Mouse (Mus musculus): ENCODE measurements around the gene Klhl21.

DNA sequence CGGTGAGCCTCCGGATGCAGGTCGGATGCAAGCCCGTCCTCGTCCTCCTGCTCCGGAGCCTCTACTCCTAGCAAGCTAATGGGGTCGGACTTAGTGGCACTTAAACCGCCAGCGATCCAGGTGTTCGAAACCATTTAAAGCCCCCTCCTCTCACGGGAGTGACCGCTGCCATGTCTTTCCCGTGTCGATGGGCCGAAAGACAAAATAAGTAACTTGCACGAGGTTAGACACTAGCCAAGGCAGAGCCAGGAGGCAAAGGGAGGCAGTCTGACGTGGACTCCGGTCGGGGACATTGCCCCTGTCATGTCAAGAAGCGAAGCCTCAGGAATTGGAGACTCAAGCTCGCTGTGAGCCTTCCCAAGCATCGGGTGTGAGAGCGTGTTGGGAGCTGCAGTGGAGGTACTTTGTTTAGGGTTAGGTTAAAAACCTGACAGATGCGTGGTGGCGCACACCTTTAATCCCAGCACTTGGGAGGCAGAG is 31.3 kb downstream of the Klhl21 start:
- TF ChIP-seq CTCF (IDR thresholded peaks at IDR 0.05; ENCODE audit: insufficient read depth, low read depth, low read length) (no peak), POLR2A (IDR thresholded peaks at IDR 0.05; ENCODE audit: insufficient read depth, low read depth, low read length) (no peak)

Data from olfactory bulb, adult 2 months (tissue).